Mouse (Mus musculus): ENCODE data around the gene Ctdnep1.

DNA sequence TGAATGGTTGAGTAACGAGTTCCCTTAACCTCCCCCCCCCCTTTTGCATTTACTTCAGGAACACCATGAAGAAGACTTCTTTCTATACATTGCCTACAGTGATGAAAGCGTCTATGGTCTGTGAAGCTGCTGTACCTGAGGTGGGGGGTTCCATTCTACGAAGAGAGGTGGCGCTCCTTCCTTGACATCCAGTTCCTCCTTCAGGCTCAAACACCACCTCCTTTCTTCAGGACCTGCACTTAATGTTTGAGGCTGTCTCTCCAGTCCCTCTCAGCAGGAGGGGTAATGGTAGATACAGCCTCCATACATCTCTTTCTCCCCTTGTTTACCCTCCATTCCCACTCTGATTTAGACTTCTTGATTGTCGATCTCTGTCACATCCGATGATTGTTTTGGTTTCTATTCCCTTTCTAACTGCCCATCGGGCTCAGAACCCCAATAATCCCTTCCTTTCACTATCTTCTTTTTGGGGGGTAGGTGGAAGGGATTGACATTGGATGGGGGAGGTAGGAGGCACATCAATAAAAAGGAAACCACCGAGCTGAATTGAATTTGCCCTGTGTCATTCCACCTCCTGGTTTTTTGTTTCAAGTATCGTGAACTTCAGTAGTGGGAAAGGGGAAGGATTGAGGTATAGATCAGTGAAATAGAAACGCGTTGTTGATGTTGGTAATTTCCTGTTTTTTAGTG is 13.6 kb downstream of the Ctdnep1 start:
- TF ChIP-seq POLR2A (IDR thresholded peaks at IDR 0.05; ENCODE audit: borderline replicate concordance, low read depth, low read length) (no peak), CTCF (IDR thresholded peaks at IDR 0.05; ENCODE audit: low read depth, low read length) (no peak)
